Mouse (Mus musculus) heart, adult 2 months (tissue): ENCODE data around the gene Stambp. TPM values are rescaled to one million over a fixed set of nuclear protein-coding genes. Genes with fewer than 3 reads are reported as not detected.

Source experiments
- DNase-seq, 2 experiments: peaks; one replicate each; pipeline ENCODE4 v3.0.0; 2021
- H3K27ac ChIP-seq: fragments of 200-600 bp; 2 replicates; pipeline ENCODE4 v1.8.1; 2022
- H3K27me3 ChIP-seq: fragments of 200-500 bp; 2 replicates; pipeline ENCODE4 v1.6.1; 2012; ENCODE audit warnings: mild to moderate bottlenecking, low read length, inconsistent platforms, mixed read lengths; ENCODE audit not compliant: control insufficient read depth, insufficient read depth
- H3K36me3 ChIP-seq: fragments of 200-500 bp; 2 replicates; pipeline ENCODE4 v1.6.1; 2012; ENCODE audit warnings: low read length, inconsistent platforms; ENCODE audit not compliant: control insufficient read depth, insufficient read depth
- H3K4me1 ChIP-seq: fragments of 200-500 bp; 2 replicates; pipeline ENCODE4 v1.6.1; 2011; ENCODE audit warnings: low read length; ENCODE audit not compliant: control insufficient read depth, insufficient read depth
- H3K4me3 ChIP-seq: fragments of 200-600 bp; 2 replicates; pipeline ENCODE4 v1.8.1; 2022
- H3K79me2 ChIP-seq: fragments of 200-500 bp; replicated peaks from 2 replicates; pipeline ENCODE4 v1.6.1; 2012; ENCODE audit warnings: mild to moderate bottlenecking, inconsistent platforms, low read length, moderate library complexity, mixed read lengths; ENCODE audit not compliant: control insufficient read depth, insufficient read depth
- H3K9ac ChIP-seq: fragments of 200-500 bp; 2 replicates; pipeline ENCODE4 v1.6.1; 2012; ENCODE audit warnings: low read depth, mild to moderate bottlenecking, control low read depth, inconsistent platforms, low read length, mixed read lengths
- CTCF ChIP-seq: fragments of 200-600 bp; IDR thresholded peaks from 2 replicates; pipeline ENCODE4 v1.8.1; 2022; ENCODE audit warnings: antibody characterized with exemption, mild to moderate bottlenecking, moderate library complexity
- EP300 ChIP-seq: fragments of 200-500 bp; IDR thresholded peaks from 2 replicates; pipeline ENCODE4 v1.6.1; 2011; ENCODE audit warnings: low read depth, low read length, control low read depth; ENCODE audit not compliant: insufficient read depth
- POLR2A ChIP-seq: fragments of 200-500 bp; IDR thresholded peaks from 2 replicates; pipeline ENCODE4 v1.6.1; 2011; ENCODE audit warnings: mild to moderate bottlenecking, low read depth, low read length, control low read depth; ENCODE audit not compliant: insufficient read depth
- WGBS: fragments of 180-500 bp; shearing (Covaris S2); methylation state at CpG from one replicate; pipeline ENCODE4 v1.1.7; 2018; 5-methylcytosine and 5-hydroxymethylcytosine counted together
- intact Hi-C: fragments of 180-260 bp; cut with DNase I; formaldehyde crosslinking; loops from one replicate; pipeline ENCODE4 v1.15.1; 2025
- polyA plus RNA-seq: library from polyadenylated mRNA; depleted of rRNA; stranded (reverse); fragments of >200 nt; gene quantifications from 2 replicates; pipeline ENCODE4 v1.2.3, GENCODE M21; 2012
- total RNA-seq, 2 experiments: library from RNA; stranded (reverse); gene quantifications; 2 replicates each; pipeline ENCODE4 v1.2.3; 2021

Stambp gene
- total and polyA plus RNA-seq, 3 experiments = 10.1 to 12.9 (median 11.9) TPM

- WGBS = 33% methylated on average over 6 of the region's 6 CpGs
- Histone ChIP-seq H3K79me2 (no peaks in the 10 kb centered on the region), H3K4me1 (peaks cover 1% of the 10 kb centered on the region; the same call in 1 of the 2 replicates), H3K27me3 (no peaks in the 10 kb centered on the region), H3K36me3 (peaks cover 9% of the 10 kb centered on the region), H3K9ac (no peak overlapping the region), H3K4me3 (no peak overlapping the region), H3K27ac (no peak overlapping the region)
- no peak for DNase-seq
- intact Hi-C loops = no loop called here
- TF ChIP-seq EP300 (no peak), CTCF (no peak), POLR2A (no peak)
These were observed 16.6 kb downstream of the Stambp start for GRCm38 (mm10) chr6:83555972-83556371.

GRCm38 (mm10) chr6:83548346-83548745 lies 24.2 kb downstream of the Stambp start:
- intact Hi-C loops = no loop called here
- Histone ChIP-seq H3K27ac (no peak overlapping the region), H3K4me1 (no peaks in the 10 kb centered on the region), H3K27me3 (no peaks in the 10 kb centered on the region), H3K9ac (no peak overlapping the region), H3K4me3 (no peak overlapping the region), H3K79me2 (no peaks in the 10 kb centered on the region), H3K36me3 (no peaks in the 10 kb centered on the region)
- DNase-seq = no peak
- WGBS = 71% methylated on average over 5 of the region's 5 CpGs
- no peak for TF ChIP-seq POLR2A
- TF ChIP-seq CTCF = no peak
- TF ChIP-seq EP300 = no peak

- Histone ChIP-seq H3K4me1 (no peaks in the 10 kb centered on the region; the same call in 1 of the 2 replicates), H3K27me3 (no peaks in the 10 kb centered on the region), H3K4me3 (no peak overlapping the region), H3K27ac (no peak overlapping the region), H3K36me3 (no peaks in the 10 kb centered on the region), H3K9ac (no peak overlapping the region), H3K79me2 (no peaks in the 10 kb centered on the region)
- TF ChIP-seq POLR2A (no peak), CTCF (no peak), EP300 (no peak)
- no peak for DNase-seq
- 88% methylated on average over 3 of the region's 3 CpGs for WGBS
- intact Hi-C loops = no loop called here
These were observed 26.8 kb downstream of the Stambp start for GRCm38 (mm10) chr6:83545778-83546177.

GRCm38 (mm10) chr6:83541756-83542456 lies 30.6 kb downstream of the Stambp start:
- TF ChIP-seq EP300 (no peak), POLR2A (no peak), CTCF (no peak)
- Histone ChIP-seq H3K4me1 (no peaks in the 10 kb centered on the region; the same call in 1 of the 2 replicates), H3K27ac (no peak overlapping the region), H3K4me3 (no peak overlapping the region), H3K79me2 (no peaks in the 10 kb centered on the region), H3K9ac (no peak overlapping the region), H3K27me3 (no peaks in the 10 kb centered on the region), H3K36me3 (no peaks in the 10 kb centered on the region)
- intact Hi-C loops = no loop called here
- peak in 1 of 2 experiments; percentile 20 for DNase-seq
- WGBS = 34% methylated on average over 11 of the region's 11 CpGs

- intact Hi-C loops = no loop called here
- Histone ChIP-seq H3K27ac (no peak overlapping the region), H3K79me2 (no peaks in the 10 kb centered on the region), H3K9ac (no peak overlapping the region), H3K36me3 (no peaks in the 10 kb centered on the region), H3K27me3 (no peaks in the 10 kb centered on the region), H3K4me1 (no peaks in the 10 kb centered on the region; the same call in 1 of the 2 replicates), H3K4me3 (no peak overlapping the region)
- no peak for TF ChIP-seq POLR2A
- no peak for TF ChIP-seq CTCF
- no peak for TF ChIP-seq EP300
- WGBS = 54% methylated on average over 4 of the region's 4 CpGs
- DNase-seq = no peak
These were observed 32.5 kb downstream of the Stambp start for GRCm38 (mm10) chr6:83540017-83540416.

- Histone ChIP-seq H3K79me2 (no peaks in the 10 kb centered on the region), H3K4me1 (no peaks in the 10 kb centered on the region; the same call in 1 of the 2 replicates), H3K36me3 (no peaks in the 10 kb centered on the region), H3K9ac (no peak overlapping the region), H3K4me3 (no peak overlapping the region), H3K27ac (no peak overlapping the region), H3K27me3 (no peaks in the 10 kb centered on the region)
- intact Hi-C loops = no loop called here
- TF ChIP-seq CTCF (no peak), POLR2A (no peak), EP300 (no peak)
- WGBS = 59% methylated on average over 6 of the region's 6 CpGs
- no peak for DNase-seq
These were observed 35.8 kb downstream of the Stambp start for GRCm38 (mm10) chr6:83536795-83537059.
